Mouse (Mus musculus) spleen, adult 10 weeks (tissue): ENCODE data around the gene Olfr539. TPM values are rescaled to one million over a fixed set of nuclear protein-coding genes. Genes with fewer than 3 reads are reported as not detected.

Experiments used
- polyA plus RNA-seq: library from polyadenylated mRNA; stranded (reverse); fragments of 350-450 nt; fragmentation: Illumina TruSeq; extraction: RNeasy Lipid Tissue Mini Kit (QIAGEN cat#74804); gene quantifications from one replicate; pipeline ENCODE4 v1.2.3, GENCODE M21; 2015; ENCODE audit warnings: low replicate concordance; ENCODE audit not compliant: insufficient read depth

The Olfr539 gene
- not detected for polyA plus RNA-seq

DNA sequence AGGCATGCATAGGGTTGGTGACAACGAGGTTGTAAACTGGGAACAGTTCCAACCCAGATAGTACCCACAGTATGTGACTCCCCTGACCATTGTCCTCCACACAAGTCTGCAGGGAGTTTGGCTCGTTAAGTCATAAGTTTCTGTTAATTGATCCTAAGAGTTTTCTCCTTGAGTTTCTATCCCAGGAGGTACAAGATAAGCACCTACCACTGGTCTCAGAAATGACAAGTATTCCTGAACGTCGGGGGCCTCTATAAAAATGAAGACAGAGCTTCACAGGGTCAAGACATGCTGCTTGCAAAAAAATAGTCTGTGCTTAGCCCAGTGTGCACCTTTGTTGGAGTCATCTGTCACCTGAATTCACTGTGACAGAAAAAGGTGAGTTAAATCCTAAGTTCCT lies at the start of gene Olfr539:
Gene Olfr539, plus strand, starts transcription at position 301 of the 400 bp plus-strand sequence.

GRCm38 (mm10) chr7:140628670-140629069 lies 31.1 kb upstream of the Olfr539 start, which contains the start of gene Olfr61:
TSS of gene Olfr61 (plus strand) at chr7:140628970.

GRCm38 (mm10) chr7:140646152-140646551 lies 13.6 kb upstream of the Olfr539 start, which contains the start of gene Olfr53:
TSS of gene Olfr53 (plus strand) at chr7:140646452.

DNA sequence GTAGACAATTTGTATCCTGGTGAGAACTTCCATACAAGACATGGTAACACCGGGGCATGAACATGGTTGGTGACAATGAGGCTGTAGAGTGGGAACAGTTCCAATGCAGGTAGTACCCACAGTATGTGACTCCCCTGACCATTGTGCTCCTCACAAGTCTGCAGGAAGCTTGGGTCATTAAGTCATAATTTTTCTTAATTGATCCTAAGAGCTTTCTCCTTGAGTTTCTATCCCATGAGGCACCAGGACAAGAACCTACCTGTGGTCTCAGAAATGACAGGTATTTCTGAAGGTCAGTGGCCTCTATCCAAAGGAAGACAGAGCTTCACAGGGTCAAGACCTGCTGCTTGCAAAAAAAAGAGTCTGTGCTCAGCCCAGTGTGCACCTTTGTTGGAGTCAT lies 21.9 kb downstream of the Olfr539 start, which contains the start of gene Olfr45:
Gene Olfr45, plus strand, starts transcription at position 301 of the 400 bp plus-strand sequence.

DNA sequence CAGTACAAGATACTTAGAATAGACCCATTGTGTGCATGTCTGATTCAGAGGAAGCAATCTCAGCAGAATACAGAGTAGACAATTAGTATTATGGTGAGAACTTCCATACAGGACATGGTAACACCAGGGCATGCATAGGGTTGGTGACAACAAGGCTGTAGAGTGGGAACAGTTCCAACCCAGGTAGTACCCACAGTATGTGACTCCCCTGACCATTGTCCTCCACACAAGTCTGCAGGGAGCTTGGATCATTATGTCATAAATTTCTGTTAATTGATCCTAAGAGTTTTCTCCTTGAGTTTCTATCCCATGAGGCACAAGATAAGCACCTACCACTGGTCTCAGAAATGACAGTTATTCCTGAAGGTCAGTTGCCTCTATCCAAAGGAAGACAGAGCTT lies 37.2 kb downstream of the Olfr539 start, which contains the start of gene Olfr541:
Gene Olfr541, plus strand, starts transcription at position 301 of the 400 bp plus-strand sequence.

Other genes starting within 250 kb of the Olfr539 start
- gene Olfr532, start 238.3 kb upstream of the Olfr539 start, polyA plus RNA-seq, result not detected
- gene Olfr533, start 196.6 kb upstream of the Olfr539 start, polyA plus RNA-seq, result not detected
- not detected for gene Olfr535, start 175.7 kb upstream of the Olfr539 start, polyA plus RNA-seq
- not detected for gene Olfr536, start 152.5 kb upstream of the Olfr539 start, polyA plus RNA-seq
- not detected for gene Olfr538, start 92.0 kb upstream of the Olfr539 start, polyA plus RNA-seq
- not detected for gene Olfr46, start 58.7 kb upstream of the Olfr539 start, polyA plus RNA-seq
- gene Olfr61, start 31.0 kb upstream of the Olfr539 start, polyA plus RNA-seq, result not detected
- not detected for gene Olfr53, start 13.5 kb upstream of the Olfr539 start, polyA plus RNA-seq
- not detected for gene Olfr45, start 22.0 kb downstream of the Olfr539 start, polyA plus RNA-seq
- gene Olfr541, start 37.3 kb downstream of the Olfr539 start, polyA plus RNA-seq, result not detected
- 5.1 TPM for gene Cyp2e1, start 103.8 kb downstream of the Olfr539 start, polyA plus RNA-seq
- gene Syce1, start 127.9 kb downstream of the Olfr539 start, polyA plus RNA-seq, result 0.75 TPM
- not detected for gene Zfp941, start 162.2 kb downstream of the Olfr539 start, polyA plus RNA-seq
- not detected for gene Urah, start 175.1 kb downstream of the Olfr539 start, polyA plus RNA-seq
- not detected for gene Scgb1c1, start 185.6 kb downstream of the Olfr539 start, polyA plus RNA-seq
- gene Odf3, start 187.9 kb downstream of the Olfr539 start, polyA plus RNA-seq, result not detected
- gene Gm45785, start 196.4 kb downstream of the Olfr539 start, polyA plus RNA-seq, result not detected
- 50.8 TPM for gene Ric8a, start 197.0 kb downstream of the Olfr539 start, polyA plus RNA-seq
- 16.2 TPM for gene Bet1l, start 197.6 kb downstream of the Olfr539 start, polyA plus RNA-seq
- 119 TPM for gene Psmd13, start 222.0 kb downstream of the Olfr539 start, polyA plus RNA-seq
- 10.2 TPM for gene Sirt3, start 222.4 kb downstream of the Olfr539 start, polyA plus RNA-seq
- gene Cox8b, start 240.5 kb downstream of the Olfr539 start, polyA plus RNA-seq, result not detected